Mouse (Mus musculus): ENCODE measurements at regions not wholly inside any gene's neighbourhood (a gene's known extent, or its start where the extent isn't known, plus 50 kb on each side); places are given as distances from the start of the nearest gene placed in this dataset.
"Not testable (repeated sequence)": the region's sequence is repeated elsewhere in the genome, so short reads cannot be mapped to it uniquely, and the experiment has no call there.

DNA sequence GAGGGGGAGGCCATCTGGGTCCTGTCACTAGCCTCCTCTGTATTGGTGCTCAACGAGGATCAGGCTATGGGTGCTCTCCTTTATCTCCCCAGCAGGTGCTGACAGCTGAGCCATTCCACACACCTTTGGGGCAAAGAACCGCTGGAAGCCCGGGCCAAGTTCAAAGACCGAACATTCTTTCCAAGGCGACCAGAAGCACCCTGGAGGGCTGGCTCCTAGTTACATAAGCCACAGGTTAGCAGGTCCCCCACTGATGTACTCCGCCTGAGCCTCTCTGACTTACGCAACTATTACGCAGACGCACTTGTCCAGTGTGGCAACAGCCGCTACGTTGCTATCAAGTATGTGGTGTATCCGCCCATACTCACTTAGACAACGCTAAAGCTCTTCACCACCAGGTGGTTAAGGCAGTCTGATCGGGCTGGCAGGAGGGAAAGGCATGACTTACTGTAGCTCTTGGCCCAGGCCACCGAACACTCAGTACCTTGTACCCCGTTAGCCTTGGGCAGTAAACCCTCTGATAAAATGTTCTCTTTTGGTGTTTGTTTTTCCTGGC, 69.2 kb downstream of the Gm33543 start:
- DNase-seq, result peak; percentile 13

- no peak for DNase-seq
Measured at GRCm38 (mm10) chr10:95772811-95773424, 69.8 kb downstream of the Gm33543 start.

- DNase-seq, result no peak
Measured at GRCm38 (mm10) chr10:95768974-95769373, 73.8 kb downstream of the Gm33543 start.

GRCm38 (mm10) chr10:95767526-95768161, 75.1 kb downstream of the Gm33543 start:
- no peak for DNase-seq

- DNase-seq, result no peak
Measured at GRCm38 (mm10) chr10:95764129-95764528, 78.6 kb downstream of the Gm33543 start.

GRCm38 (mm10) chr10:95762632-95763031, 80.1 kb downstream of the Gm33543 start:
- DNase-seq, result no peak

DNA sequence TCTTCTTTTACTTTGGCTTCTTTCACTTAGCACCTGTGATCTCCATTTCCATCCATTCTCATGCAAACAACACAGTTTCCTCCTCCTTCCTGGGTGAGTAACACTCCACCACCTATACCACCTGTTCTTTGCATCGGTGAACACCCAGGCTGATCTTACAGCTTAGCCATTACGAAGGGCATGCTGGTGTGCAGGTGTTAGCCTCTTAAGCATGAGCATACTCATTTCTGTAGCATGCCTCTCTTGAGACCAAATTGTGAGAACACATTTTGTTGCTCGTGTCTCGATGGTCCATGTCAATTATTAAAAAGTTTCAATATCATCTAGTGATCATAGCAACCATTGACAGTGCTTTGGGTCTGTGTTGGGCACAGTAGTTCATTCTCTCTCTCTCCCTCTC, 80.8 kb downstream of the Gm33543 start:
- DNase-seq, result no peak

DNA sequence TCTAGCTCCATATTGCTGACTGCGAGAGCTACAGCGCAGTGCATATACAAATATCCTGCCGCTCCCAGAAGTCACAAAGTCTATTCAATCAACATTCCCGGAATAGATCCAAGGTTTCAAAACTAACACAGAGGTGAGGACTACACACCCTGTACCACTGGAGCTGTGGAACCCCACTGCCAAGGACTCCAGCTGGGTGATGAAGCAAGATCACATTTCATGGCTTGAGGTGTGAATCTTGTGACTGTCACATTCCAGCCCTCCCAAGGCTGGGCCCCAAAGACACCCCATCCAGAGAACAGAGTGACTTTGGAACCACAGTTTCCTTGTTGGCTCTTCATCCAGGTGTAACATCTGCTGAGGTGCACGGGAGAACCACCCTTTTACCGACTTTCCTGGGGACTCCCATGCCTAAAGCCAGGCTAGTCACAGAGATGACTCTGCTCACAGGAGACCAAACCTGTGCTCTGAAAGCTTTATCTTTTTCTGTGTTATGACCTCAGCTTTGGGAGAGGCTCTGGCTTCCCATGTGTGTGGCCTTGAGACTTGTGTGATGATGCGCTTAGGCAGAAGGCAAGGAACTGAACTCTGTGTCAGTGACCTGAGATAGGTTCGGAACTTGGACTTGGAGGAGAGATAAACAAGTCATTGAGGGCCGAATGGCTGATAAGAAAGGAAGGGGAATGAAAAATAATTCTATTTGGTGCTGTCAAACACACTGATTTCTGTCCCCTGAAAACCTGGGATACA, 82.4 kb downstream of the Gm33543 start:
- DNase-seq, result no peak

DNA sequence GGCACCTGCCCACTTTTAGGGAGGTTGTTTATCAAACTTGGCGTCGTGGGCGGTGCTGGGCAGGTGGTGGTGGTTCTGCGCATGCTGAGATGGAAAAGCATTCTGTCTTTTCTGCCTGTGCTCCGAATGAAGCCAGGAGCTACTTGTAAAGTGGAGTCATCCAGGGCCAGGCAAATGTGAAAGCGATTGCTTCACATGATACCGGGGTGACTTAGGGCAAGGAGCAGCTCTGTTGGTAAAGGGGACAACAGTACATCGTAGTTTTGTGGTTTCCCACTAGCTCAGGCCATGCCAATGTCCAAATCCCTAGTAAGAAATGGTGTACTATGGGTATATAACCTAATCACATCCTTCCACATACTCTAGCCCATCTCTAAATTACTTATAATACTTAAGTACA, 84.5 kb downstream of the Gm33543 start:
- no peak for DNase-seq

DNA sequence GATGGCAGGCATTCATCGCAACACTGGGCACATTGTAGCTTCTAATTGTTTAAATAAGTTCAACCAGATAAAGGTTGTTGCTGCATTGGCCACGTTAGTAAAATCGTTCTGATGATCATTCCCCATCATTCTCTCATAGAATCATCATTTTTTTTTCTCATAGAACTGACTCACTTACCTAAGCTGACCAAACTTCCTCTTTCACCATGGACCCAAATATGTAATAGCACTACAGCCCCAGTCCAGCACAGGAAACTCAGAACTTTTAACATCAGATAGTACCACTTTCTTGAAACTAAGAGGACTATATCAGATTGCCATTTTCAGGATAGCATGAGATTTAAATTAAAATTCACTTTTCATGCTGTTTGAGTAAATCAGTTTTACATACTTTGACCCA, 82.2 kb upstream of the Anapc15-ps start:
- no peak for DNase-seq

DNA sequence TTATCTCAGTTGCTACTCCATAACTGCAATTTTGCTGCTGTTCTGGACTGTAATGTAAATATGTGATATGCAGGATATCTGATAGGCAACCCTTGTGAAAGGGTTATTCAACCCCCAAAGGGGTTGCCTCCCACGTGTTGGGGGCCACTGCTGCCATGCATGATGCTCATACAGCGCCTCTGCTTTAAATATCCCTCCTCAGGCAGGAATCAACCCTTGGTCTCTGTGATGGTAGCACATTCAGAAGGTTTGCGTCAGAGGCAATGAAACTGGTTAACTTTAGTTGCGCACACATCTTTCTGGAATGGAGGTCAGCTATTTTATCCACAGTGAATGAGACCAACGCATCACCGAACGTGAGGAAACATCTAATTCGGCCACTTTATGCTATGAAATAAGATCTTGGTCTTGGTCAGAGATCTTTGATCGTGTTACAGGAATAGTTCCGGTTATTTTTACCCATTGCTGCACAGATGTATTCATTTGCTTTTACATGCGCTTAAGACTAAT, 80.2 kb upstream of the Anapc15-ps start:
- no peak for DNase-seq

- DNase-seq, result no peak
Measured at GRCm38 (mm10) chr10:95748360-95748759, 75.1 kb upstream of the Anapc15-ps start.

GRCm38 (mm10) chr10:95747939-95748338, 74.7 kb upstream of the Anapc15-ps start:
- no peak for DNase-seq

DNA sequence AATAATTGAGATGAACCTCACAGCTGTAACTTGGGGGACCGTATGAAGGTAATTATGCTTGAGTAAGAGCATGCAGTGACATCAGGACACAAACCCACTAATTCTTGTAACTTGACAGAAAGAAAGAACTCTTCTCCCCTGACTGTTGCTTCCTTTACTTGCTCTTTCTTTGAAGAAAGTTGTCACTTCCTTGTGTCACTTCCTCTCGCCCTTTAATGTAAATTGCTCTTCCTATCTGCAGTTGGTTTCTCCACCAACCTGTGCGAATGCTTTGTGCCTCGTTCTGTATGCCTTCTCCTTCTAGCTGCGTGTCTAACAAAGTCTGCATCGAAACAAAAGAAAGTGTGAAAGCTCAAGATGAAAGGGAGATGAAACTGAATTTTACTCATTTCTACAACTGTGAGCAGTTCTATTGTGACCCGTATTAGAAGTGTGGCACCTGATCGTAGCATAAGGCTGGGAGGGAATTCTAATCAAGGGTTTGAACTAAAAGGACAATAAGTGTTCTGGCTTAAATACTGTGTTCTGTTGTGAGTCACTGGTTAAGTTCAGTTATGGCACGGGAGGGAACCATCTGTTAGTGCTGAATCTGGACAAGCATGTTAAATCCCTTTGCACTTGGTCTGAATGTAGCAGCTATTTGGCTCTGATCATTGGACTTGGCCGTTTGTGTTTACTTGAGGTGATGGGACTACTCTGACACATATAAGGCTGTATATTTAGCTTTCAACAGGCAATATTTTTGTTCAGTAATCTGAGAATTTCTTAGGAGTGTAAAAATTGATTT, 72.8 kb upstream of the Anapc15-ps start:
- DNase-seq, result no peak

- no peak for DNase-seq
Measured at GRCm38 (mm10) chr10:95745254-95745653, 72.0 kb upstream of the Anapc15-ps start.

GRCm38 (mm10) chr10:95743627-95744026, 70.4 kb upstream of the Anapc15-ps start:
- DNase-seq, result no peak

DNA sequence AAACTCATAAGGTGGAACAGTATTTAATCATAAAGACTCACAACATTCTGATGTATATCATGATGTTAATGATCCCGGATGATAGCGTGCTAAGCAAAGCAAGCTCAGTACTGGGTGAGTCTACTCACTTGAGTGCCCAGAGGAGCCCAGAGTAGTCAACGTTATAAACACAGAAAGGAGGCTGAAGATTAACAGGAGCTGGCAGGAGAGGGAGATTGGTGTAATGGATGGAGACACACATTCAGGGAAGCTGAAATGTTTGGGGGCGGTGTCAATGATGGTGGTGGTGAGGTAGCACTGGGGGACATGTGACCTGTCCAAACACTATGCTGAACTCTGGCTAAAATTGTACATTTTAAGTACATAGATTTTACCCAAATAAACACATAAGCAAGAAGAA, 66.2 kb upstream of the Anapc15-ps start:
- DNase-seq, result no peak

DNA sequence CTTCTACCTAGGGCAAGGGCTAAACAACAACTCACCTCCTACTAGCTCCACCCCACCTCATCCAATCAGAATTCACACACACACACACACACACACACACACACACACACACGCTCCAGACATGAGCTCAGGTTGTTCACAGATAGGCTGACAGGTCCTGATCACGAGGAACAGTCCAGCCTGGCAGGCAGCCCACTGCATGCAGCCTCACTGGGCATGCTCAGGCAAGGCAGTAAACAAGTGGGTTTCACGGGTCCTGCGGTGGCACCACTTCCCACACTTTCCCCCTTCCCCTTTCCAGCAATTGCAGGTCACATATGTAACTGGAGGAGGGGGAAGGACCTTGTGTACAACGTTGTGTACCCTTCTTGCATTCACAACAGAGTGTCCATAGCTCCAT, 63.5 kb upstream of the Anapc15-ps start:
- DNase-seq, result not testable (repeated sequence)

DNA sequence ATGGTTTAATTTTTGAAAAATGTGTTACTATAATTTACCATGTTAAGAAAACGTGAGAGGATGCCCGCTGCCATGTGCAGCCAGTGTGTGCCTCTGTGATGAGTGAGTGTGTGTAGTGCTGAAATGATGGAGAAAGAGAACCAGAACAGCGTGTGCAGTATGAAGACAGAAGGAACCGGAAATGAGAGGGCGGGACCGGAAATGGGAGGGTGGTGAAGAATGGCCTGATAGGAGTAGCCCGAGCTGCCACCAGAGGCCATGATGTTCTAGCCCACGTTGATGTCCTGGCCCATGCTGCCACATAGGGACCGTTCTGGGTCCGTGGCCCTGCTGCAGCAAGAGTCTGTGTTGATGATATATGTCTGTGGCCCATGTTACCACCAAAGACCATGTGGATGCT, 57.8 kb upstream of the Anapc15-ps start:
- no peak for DNase-seq

DNA sequence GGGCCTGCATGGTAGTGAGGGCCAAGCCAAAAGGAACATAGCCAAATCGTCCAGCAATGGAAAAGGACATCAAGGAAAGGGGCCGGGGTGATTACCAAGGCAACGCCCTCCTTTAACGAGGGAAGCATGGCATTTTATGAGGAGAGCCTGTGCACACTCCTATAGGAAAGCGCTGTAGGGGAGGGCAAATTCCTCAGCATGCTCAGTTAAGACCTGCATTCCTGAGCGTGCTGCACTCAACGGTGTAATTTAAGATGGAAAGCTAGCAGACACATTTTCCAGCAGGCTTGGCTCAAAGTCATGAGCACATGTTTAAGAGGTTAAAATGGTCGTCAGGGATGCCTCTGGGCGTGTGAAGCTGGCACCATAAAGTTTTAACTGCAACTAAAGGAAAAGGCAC, 56.6 kb upstream of the Anapc15-ps start:
- no peak for DNase-seq

DNA sequence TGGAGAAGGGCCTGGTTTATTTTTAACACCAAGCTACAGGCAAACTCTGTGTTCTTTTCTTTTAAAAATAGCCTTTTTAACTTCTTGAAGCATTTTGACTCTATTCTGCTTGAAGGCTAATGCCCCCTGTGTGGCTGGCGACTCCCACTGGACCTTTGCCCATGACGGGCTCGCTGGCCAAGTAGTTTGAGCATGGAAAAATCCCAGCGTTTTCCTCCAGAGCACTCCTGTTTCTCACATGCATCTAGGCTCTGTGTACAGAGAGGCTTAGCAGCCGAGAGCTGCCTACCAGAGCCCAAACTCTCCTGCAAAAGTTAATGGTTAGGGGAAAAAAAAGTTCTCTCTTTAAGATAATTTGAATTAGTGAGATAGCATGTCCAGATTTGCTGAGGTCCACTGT, 52.7 kb upstream of the Anapc15-ps start:
- DNase-seq, result no peak

DNA sequence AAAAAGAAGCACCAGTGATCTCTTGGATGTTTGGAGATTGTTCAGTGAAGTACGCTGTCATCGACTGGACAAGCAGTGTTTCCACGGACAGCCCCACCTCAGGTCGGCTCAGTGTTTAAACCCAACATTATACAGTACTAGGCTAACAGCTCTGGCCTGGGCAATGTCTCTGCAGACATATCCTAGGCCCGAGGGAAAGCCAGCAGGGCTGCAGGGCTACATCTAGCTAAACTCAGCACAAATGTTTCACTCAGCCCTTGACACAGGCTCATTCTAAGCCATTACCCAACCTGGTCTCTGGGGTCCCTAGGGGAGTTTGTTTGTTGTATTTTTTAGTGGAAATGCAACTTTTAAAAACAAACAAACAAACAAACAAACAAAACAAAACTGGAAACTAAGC, 52.1 kb upstream of the Anapc15-ps start:
- DNase-seq, result no peak
